In genomic region chr12:117705308-117705707, GRCm38 (mm10) we compare ENCODE assay signal across 18 mouse cellular contexts.
"Had no signal": no experiment of that assay in that cellular context is flagged by ENCODE, and none has a peak within 500 bp of the region (broad histone marks: within the 10 kb centered on the region; RNA-seq: fewer than 3 reads in every experiment).

No protein-coding gene starts in this region.

- H3K36me3 ChIP-seq: midbrain, embryonic 10.5 days; neural tube, embryonic 13.5 days; neural tube, embryonic 15.5 days had no signal

- H3K9me3 ChIP-seq: midbrain, embryonic 10.5 days; neural tube, embryonic 13.5 days; neural tube, embryonic 15.5 days had no signal

- DNase-seq: lung, adult 18-20 months; lung, embryonic 14.5 days; lung, postnatal 10 days; lung, postnatal 4 days; midbrain, embryonic 14.5 days; retina, postnatal 1 day; right cerebral cortex, adult 18-20 months; right cerebral cortex, postnatal 25 days; right cerebral cortex, postnatal 4 days; spleen, adult 18-20 months; thymus, adult 18-20 months; thymus, postnatal 14 days; thymus, postnatal 36 days had no signal

- H3K27ac ChIP-seq: midbrain, embryonic 10.5 days; neural tube, embryonic 13.5 days; neural tube, embryonic 15.5 days had no signal

- ATAC-seq: midbrain, embryonic 16.5 days had no signal

- H3K27me3 ChIP-seq: neural tube, embryonic 13.5 days; neural tube, embryonic 15.5 days had no signal

- H3K4me3 ChIP-seq: midbrain, embryonic 10.5 days; myocyte; neural tube, embryonic 13.5 days; neural tube, embryonic 15.5 days had no signal

- H3K4me1 ChIP-seq: midbrain, embryonic 10.5 days had no signal

- H3K4me2 ChIP-seq: lung, embryonic 14.5 days; neural tube, embryonic 13.5 days; neural tube, embryonic 15.5 days had no signal

- H3K9ac ChIP-seq: lung, embryonic 14.5 days; neural tube, embryonic 13.5 days; neural tube, embryonic 15.5 days had no signal
